Mouse (Mus musculus) embryonic facial prominence, embryonic 15.5 days (tissue): ENCODE results near the gene Gm43720. TPM values are rescaled to one million over a fixed set of nuclear protein-coding genes. Genes with fewer than 3 reads are reported as not detected.

ENCODE experiments used
- ATAC-seq: fragments of 200-750 bp; cut with Nextera tagmentation; 2 replicates; pipeline ENCODE4 v1.8.0; 2017; ENCODE audit warnings: low read depth, moderate TSS enrichment; ENCODE audit not compliant: insufficient number of reproducible peaks, low FRiP score, low TSS enrichment
- H3K27ac ChIP-seq: fragments of 300-500 bp; sonication (generic); replicated peaks from 2 replicates; pipeline ENCODE4 v1.5.1; 2015; ENCODE audit warnings: mild to moderate bottlenecking, inconsistent platforms
- H3K27me3 ChIP-seq: fragments of 300-500 bp; sonication (generic); 2 replicates; pipeline ENCODE4 v1.6.1; 2015; ENCODE audit warnings: inconsistent platforms
- H3K36me3 ChIP-seq: fragments of 300-500 bp; sonication (generic); 2 replicates; pipeline ENCODE4 v1.6.1; 2015; ENCODE audit warnings: mild to moderate bottlenecking, inconsistent platforms
- H3K4me1 ChIP-seq: fragments of 300-500 bp; sonication (generic); 2 replicates; pipeline ENCODE4 v1.6.1; 2015; ENCODE audit warnings: inconsistent platforms
- H3K4me2 ChIP-seq: fragments of 300-500 bp; sonication (generic); replicated peaks from 2 replicates; pipeline ENCODE4 v1.6.1; 2015; ENCODE audit warnings: mild to moderate bottlenecking, inconsistent platforms
- H3K4me3 ChIP-seq: fragments of 300-500 bp; sonication (generic); replicated peaks from 2 replicates; pipeline ENCODE4 v1.5.1; 2015; ENCODE audit warnings: mild to moderate bottlenecking, inconsistent platforms
- H3K9ac ChIP-seq: fragments of 300-500 bp; sonication (generic); 2 replicates; pipeline ENCODE4 v1.6.1; 2015; ENCODE audit warnings: inconsistent platforms
- H3K9me3 ChIP-seq: fragments of 300-500 bp; sonication (generic); replicated peaks from 2 replicates; pipeline ENCODE4 v1.6.1; 2016; ENCODE audit warnings: inconsistent platforms
- WGBS: fragments of 180-500 bp; shearing (Covaris S2); methylation state at CpG from one replicate; pipeline ENCODE4 v1.1.7; 2015; 5-methylcytosine and 5-hydroxymethylcytosine counted together
- polyA plus RNA-seq: library from polyadenylated mRNA; unstranded; fragments of >200 nt; fragmentation: Nextera tagmentation; extraction: Ambion mirVana; gene quantifications from 2 replicates; pipeline ENCODE4 v1.2.1, GENCODE M21; 2015

Gene Gm43720
- polyA plus RNA-seq, 1 experiment from 2014 or later = 0.13 TPM

- Histone ChIP-seq H3K4me3 (peak overlapping the region; percentile 89; the same call in 1 of the 2 replicates), H3K4me1 (peaks cover 23% of the 10 kb centered on the region), H3K27ac (no peak overlapping the region), H3K9me3 (no peaks in the 10 kb centered on the region), H3K27me3 (no peaks in the 10 kb centered on the region), H3K36me3 (peaks cover 52% of the 10 kb centered on the region), H3K4me2 (no peak overlapping the region), H3K9ac (no peak overlapping the region)
- no peak for ATAC-seq
- WGBS = 61% methylated on average over 4 of the region's 4 CpGs
Observed at GRCm38 (mm10) chr5:138262001-138262400, 17.8 kb downstream of the Gm43720 start.

GRCm38 (mm10) chr5:138260834-138261233 lies 18.9 kb downstream of the Gm43720 start:
- no peak overlapping the region for H3K4me3 ChIP-seq
- ATAC-seq = no peak
- no peak overlapping the region for H3K27ac ChIP-seq
- H3K9ac ChIP-seq = no peak overlapping the region
- no peaks in the 10 kb centered on the region for H3K9me3 ChIP-seq
- H3K4me1 ChIP-seq = peaks cover 30% of the 10 kb centered on the region
- 81% methylated on average over 11 of the region's 11 CpGs for WGBS
- peaks cover 45% of the 10 kb centered on the region for H3K36me3 ChIP-seq
- H3K4me2 ChIP-seq = no peak overlapping the region
- no peaks in the 10 kb centered on the region for H3K27me3 ChIP-seq

- H3K4me3 ChIP-seq = no peak overlapping the region
- H3K9ac ChIP-seq = no peak overlapping the region
- no peak for ATAC-seq
- H3K4me1 ChIP-seq = peaks cover 31% of the 10 kb centered on the region
- H3K36me3 ChIP-seq = peaks cover 39% of the 10 kb centered on the region
- H3K27ac ChIP-seq = no peak overlapping the region
- no peak overlapping the region for H3K4me2 ChIP-seq
- 81% methylated on average over 10 of the region's 10 CpGs for WGBS
- no peaks in the 10 kb centered on the region for H3K27me3 ChIP-seq
- H3K9me3 ChIP-seq = no peaks in the 10 kb centered on the region
Observed at GRCm38 (mm10) chr5:138260051-138260450, 19.7 kb downstream of the Gm43720 start.

GRCm38 (mm10) chr5:138258993-138259392 lies 20.8 kb downstream of the Gm43720 start:
- 55% methylated on average over 7 of the region's 7 CpGs for WGBS
- Histone ChIP-seq H3K27me3 (no peaks in the 10 kb centered on the region), H3K27ac (no peak overlapping the region), H3K36me3 (peaks cover 39% of the 10 kb centered on the region), H3K9me3 (no peaks in the 10 kb centered on the region), H3K9ac (no peak overlapping the region), H3K4me1 (peaks cover 28% of the 10 kb centered on the region), H3K4me2 (no peak overlapping the region), H3K4me3 (no peak overlapping the region)
- no peak for ATAC-seq

GRCm38 (mm10) chr5:138258542-138258941 lies 21.2 kb downstream of the Gm43720 start:
- Histone ChIP-seq H3K9me3 (no peaks in the 10 kb centered on the region), H3K4me3 (no peak overlapping the region), H3K27me3 (no peaks in the 10 kb centered on the region), H3K4me2 (no peak overlapping the region), H3K4me1 (peaks cover 28% of the 10 kb centered on the region), H3K36me3 (peaks cover 39% of the 10 kb centered on the region), H3K9ac (no peak overlapping the region), H3K27ac (no peak overlapping the region)
- no peak for ATAC-seq
- WGBS = 76% methylated on average over 6 of the region's 6 CpGs

GRCm38 (mm10) chr5:138258078-138258477 lies 21.7 kb downstream of the Gm43720 start:
- 79% methylated on average over 3 of the region's 3 CpGs for whole genome bisulfite sequencing
- peaks cover 25% of the 10 kb centered on the region for H3K4me1 ChIP-seq
- H3K9ac ChIP-seq = no peak overlapping the region
- ATAC-seq = no peak
- H3K4me3 ChIP-seq = no peak overlapping the region
- H3K27ac ChIP-seq = no peak overlapping the region
- H3K4me2 ChIP-seq = no peak overlapping the region
- peaks cover 39% of the 10 kb centered on the region for H3K36me3 ChIP-seq
- H3K9me3 ChIP-seq = no peaks in the 10 kb centered on the region
- H3K27me3 ChIP-seq = no peaks in the 10 kb centered on the region

GRCm38 (mm10) chr5:138257585-138257978 lies 22.2 kb downstream of the Gm43720 start:
- H3K27me3 ChIP-seq = no peaks in the 10 kb centered on the region
- H3K4me3 ChIP-seq = no peak overlapping the region
- H3K36me3 ChIP-seq = peaks cover 39% of the 10 kb centered on the region
- H3K27ac ChIP-seq = no peak overlapping the region
- H3K9me3 ChIP-seq = no peaks in the 10 kb centered on the region
- no peak overlapping the region for H3K9ac ChIP-seq
- no peak for ATAC-seq
- WGBS = 94% methylated on average over 4 of the region's 4 CpGs
- H3K4me1 ChIP-seq = peaks cover 20% of the 10 kb centered on the region
- no peak overlapping the region for H3K4me2 ChIP-seq

GRCm38 (mm10) chr5:138256966-138257584 lies 22.7 kb downstream of the Gm43720 start:
- peaks cover 37% of the 10 kb centered on the region for H3K36me3 ChIP-seq
- peaks cover 15% of the 10 kb centered on the region for H3K4me1 ChIP-seq
- 83% methylated on average over 10 of the region's 10 CpGs for WGBS
- no peaks in the 10 kb centered on the region for H3K27me3 ChIP-seq
- no peak for ATAC-seq
- no peak overlapping the region for H3K4me3 ChIP-seq
- no peak overlapping the region for H3K9ac ChIP-seq
- H3K4me2 ChIP-seq = no peak overlapping the region
- no peaks in the 10 kb centered on the region for H3K9me3 ChIP-seq
- no peak overlapping the region for H3K27ac ChIP-seq

GRCm38 (mm10) chr5:138256094-138256467 lies 23.7 kb downstream of the Gm43720 start:
- Histone ChIP-seq H3K9me3 (no peaks in the 10 kb centered on the region), H3K9ac (peak overlapping the region; percentile 69), H3K36me3 (peaks cover 28% of the 10 kb centered on the region), H3K27ac (peak overlapping the region; percentile 85), H3K4me2 (peak overlapping the region; percentile 78), H3K27me3 (no peaks in the 10 kb centered on the region), H3K4me3 (peak overlapping the region; percentile 83), H3K4me1 (peaks cover 11% of the 10 kb centered on the region)
- 23% methylated on average over 7 of the region's 7 CpGs for WGBS
- no peak for ATAC-seq

- Histone ChIP-seq H3K9me3 (no peaks in the 10 kb centered on the region), H3K4me3 (peak within 1 kb of the TSS; percentile 83), H3K9ac (peak within 1 kb of the TSS; percentile 69), H3K27ac (peak within 1 kb of the TSS; percentile 85), H3K27me3 (no peaks in the 10 kb centered on the region), H3K36me3 (peaks cover 23% of the 10 kb centered on the region), H3K4me2 (peak within 1 kb of the TSS; percentile 78), H3K4me1 (peaks cover 11% of the 10 kb centered on the region)
- under 1% methylated on average over 38 of the region's 38 CpGs for WGBS
- peak; percentile 100 for ATAC-seq
Observed at GRCm38 (mm10) chr5:138255353-138256093, 24.2 kb downstream of the Gm43720 start, which contains the start of gene Lamtor4. Gene Lamtor4 (plus strand): TSS chr5:138255482.

- Histone ChIP-seq H3K27ac (no peak overlapping the region), H3K4me1 (peaks cover 11% of the 10 kb centered on the region), H3K27me3 (no peaks in the 10 kb centered on the region), H3K9ac (no peak overlapping the region), H3K36me3 (no peaks in the 10 kb centered on the region), H3K4me3 (no peak overlapping the region), H3K9me3 (no peaks in the 10 kb centered on the region), H3K4me2 (no peak overlapping the region)
- ATAC-seq = no peak
- WGBS = 91% methylated on average over 3 of the region's 3 CpGs
Observed at GRCm38 (mm10) chr5:138253061-138253460, 26.7 kb downstream of the Gm43720 start.
